Mouse (Mus musculus): ENCODE data around the gene Blm. TPM values are rescaled to one million over a fixed set of nuclear protein-coding genes. Genes with fewer than 3 reads are reported as not detected.

The Blm gene
- 26.8 and 27.1 TPM in 2 replicates for polyA plus RNA-seq (2015; fragmentation: Nextera tagmentation; extraction: Ambion mirVana)

DNA sequence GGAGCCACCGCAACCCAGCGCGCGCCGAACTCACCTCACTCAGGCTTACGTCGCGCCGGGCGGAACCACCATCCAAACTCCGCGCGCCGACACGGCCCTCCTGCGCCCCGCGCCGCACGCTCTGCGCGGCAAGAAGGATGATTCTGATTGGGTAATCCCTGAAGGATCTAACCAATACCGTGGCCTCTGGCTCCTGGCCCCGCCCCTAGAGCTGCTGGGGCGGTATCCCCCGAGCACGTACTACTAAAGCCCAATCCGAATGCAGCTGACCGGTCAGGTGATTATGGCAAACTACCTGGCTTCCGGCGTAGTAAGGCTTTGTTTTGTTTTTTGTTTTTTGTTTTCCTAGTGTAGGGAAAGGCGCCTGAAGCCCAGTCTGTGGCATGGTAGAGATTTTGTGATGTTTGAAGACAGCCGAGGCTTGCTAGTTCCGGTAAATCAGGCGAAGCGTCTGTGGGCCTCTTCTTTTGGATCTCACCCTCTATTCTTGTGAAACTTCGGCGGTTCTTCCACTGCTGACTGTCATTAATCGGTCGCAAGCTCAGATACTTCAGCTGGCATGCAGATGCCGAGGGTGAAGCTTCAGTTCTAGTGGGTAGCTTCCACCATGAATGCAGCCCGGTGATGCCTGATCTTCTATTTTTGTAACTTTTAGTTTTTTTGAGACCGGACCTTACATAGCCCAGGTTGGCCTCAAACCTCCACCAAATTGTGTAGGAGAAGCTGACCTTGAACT lies at the start of gene Blm:
TSS of gene Blm (minus strand) at position 111 of the 736 bp plus-strand sequence.
- ATAC-seq (replicated peaks; ENCODE audit: low FRiP score), result peak; percentile 100
- H3K4me3 ChIP-seq (replicated peaks), result peak within 1 kb of the TSS; percentile 75
- no peaks in the 10 kb centered on the region for H3K9me3 ChIP-seq (replicated peaks)
- peaks cover 11% of the 10 kb centered on the region for H3K4me1 ChIP-seq
- peak within 1 kb of the TSS; percentile 74 for H3K4me2 ChIP-seq
- H3K27ac ChIP-seq, result peak within 1 kb of the TSS; percentile 90
- no peaks in the 10 kb centered on the region for H3K36me3 ChIP-seq
- under 1% methylated on average over 43 of the region's 43 CpGs for WGBS
- peak within 1 kb of the TSS; percentile 76 for H3K9ac ChIP-seq
- H3K27me3 ChIP-seq, result no peaks in the 10 kb centered on the region

DNA sequence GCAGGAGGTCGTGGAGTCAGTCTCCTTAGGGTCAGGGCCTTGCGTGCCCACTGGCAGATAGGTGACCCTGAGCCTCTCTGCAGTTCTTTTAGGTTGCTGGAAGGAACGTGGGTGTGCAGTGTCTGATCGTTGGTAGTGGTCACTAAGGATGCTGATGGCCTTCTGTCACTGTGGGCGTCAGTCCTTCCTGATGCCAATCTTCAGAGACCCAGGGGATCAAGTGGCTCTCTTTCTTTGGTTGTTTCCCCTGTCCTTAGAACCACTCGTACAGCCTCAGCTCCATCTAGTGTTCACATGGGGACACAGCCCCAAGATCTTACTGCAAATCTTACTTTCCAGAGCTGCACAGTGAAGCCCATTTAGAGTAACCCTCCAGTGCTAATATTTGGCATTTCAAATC lies 49.1 kb upstream of the Blm start:
- 28% methylated on average over 6 of the region's 6 CpGs for WGBS
- Histone ChIP-seq H3K4me1 (peaks cover 50% of the 10 kb centered on the region), H3K27me3 (no peaks in the 10 kb centered on the region), H3K27ac (no peak overlapping the region), H3K4me3 (replicated peaks) (no peak overlapping the region), H3K9ac (no peak overlapping the region), H3K36me3 (peaks cover 6% of the 10 kb centered on the region), H3K4me2 (no peak overlapping the region), H3K9me3 (replicated peaks) (no peaks in the 10 kb centered on the region)
- no peak for ATAC-seq (replicated peaks; ENCODE audit: low FRiP score)

DNA sequence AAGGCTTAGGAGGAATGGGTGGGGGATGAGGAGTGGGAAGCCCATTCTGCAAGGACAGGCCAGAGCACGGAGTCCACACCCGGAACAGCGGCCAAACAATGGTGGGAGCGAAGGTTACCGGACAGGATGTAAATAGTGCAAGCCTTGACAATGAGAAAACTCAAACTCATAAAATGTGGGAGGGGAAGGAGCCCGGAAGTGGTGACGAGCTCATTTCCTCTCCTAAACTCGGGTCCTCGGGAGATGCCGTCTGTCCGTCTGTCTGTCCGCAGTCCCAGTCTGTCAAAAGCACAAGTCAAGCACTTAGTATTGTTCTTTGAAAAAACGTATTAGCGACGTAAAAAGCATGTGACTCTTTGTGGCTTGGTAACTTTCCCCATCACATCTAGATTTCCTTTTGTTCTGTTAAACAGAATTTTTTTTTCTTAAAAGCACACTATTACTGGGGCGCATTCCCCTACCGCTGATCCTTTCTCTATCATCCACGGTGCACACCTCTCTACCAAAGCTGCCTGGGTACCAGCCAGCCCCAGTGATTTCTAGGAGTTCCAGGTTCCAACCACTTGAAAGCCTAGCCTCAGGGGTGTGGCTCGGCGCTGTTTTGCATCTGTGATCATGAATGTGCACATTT lies 48.0 kb upstream of the Blm start:
- peak overlapping the region; percentile 52 for H3K4me2 ChIP-seq
- H3K4me1 ChIP-seq, result peaks cover 43% of the 10 kb centered on the region
- no peaks in the 10 kb centered on the region for H3K9me3 ChIP-seq (replicated peaks)
- ATAC-seq (replicated peaks; ENCODE audit: low FRiP score), result no peak
- H3K4me3 ChIP-seq (replicated peaks), result peak overlapping the region; percentile 18
- H3K27ac ChIP-seq, result peak overlapping the region; percentile 66
- H3K9ac ChIP-seq, result 0 out of 2 replicates have a peak overlapping the region, but pooled peaks have one; percentile 14
- 39% methylated on average over 20 of the region's 20 CpGs for WGBS
- H3K36me3 ChIP-seq, result no peaks in the 10 kb centered on the region
- H3K27me3 ChIP-seq, result no peaks in the 10 kb centered on the region

DNA sequence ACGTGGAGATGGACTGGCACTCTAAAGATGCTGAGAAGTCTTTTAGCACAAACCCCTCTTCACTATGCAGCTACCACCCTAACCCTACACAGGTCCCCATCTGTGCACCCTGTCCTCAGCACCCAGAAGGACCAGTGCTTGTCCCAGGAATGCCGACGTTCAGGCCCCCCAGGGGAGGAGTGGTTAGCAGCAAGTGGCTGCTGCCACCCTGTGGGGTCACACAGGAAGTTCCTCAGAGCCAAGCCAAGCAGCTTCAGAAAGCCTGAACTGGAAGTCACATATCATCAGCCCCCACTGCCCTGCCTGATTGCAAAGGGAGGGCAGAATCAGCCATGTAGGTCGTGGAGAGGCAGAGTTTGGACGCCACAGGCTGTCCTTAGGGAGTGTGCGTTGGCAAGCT lies 45.4 kb upstream of the Blm start:
- no peak overlapping the region for H3K27ac ChIP-seq
- ATAC-seq (replicated peaks; ENCODE audit: low FRiP score), result no peak
- H3K27me3 ChIP-seq, result no peaks in the 10 kb centered on the region
- no peak overlapping the region for H3K4me3 ChIP-seq (replicated peaks)
- peaks cover 22% of the 10 kb centered on the region for H3K4me1 ChIP-seq
- WGBS, result 29% methylated on average over 6 of the region's 6 CpGs
- no peak overlapping the region for H3K4me2 ChIP-seq
- no peaks in the 10 kb centered on the region for H3K36me3 ChIP-seq
- H3K9ac ChIP-seq, result no peak overlapping the region
- H3K9me3 ChIP-seq (replicated peaks), result no peaks in the 10 kb centered on the region

DNA sequence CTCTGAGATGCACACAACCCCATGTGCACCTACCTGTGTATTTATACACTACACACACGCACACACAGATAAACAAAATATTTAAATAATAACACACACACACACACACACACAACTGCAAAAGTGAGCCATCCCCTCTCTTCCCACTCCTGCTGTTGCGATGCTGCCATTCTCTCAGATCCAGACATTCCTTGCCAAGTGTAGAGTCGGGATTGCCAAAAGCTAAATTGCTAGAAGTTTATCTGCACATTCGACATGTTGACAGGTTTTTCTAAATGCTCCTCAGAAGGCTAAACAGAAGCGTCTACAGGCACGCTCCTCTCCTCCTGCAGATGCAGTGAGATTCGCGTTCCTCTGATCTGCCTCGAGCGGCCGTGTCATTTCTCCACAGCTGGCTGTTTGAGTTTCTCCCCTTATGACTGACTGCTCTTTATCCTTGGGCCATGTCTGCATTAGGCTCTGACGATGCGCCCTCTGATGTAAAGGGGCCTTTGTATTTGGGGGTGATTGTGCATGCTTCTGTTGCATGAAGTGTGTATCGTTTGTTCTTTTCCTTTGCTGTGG lies 42.6 kb upstream of the Blm start:
- H3K9ac ChIP-seq, result no peak overlapping the region
- H3K4me3 ChIP-seq (replicated peaks), result no peak overlapping the region
- no peak overlapping the region for H3K27ac ChIP-seq
- H3K4me2 ChIP-seq, result no peak overlapping the region
- WGBS, result 71% methylated on average over 14 of the region's 14 CpGs
- no peaks in the 10 kb centered on the region for H3K9me3 ChIP-seq (replicated peaks)
- ATAC-seq (replicated peaks; ENCODE audit: low FRiP score), result no peak
- peaks cover 9% of the 10 kb centered on the region for H3K4me1 ChIP-seq
- no peaks in the 10 kb centered on the region for H3K27me3 ChIP-seq
- H3K36me3 ChIP-seq, result no peaks in the 10 kb centered on the region

DNA sequence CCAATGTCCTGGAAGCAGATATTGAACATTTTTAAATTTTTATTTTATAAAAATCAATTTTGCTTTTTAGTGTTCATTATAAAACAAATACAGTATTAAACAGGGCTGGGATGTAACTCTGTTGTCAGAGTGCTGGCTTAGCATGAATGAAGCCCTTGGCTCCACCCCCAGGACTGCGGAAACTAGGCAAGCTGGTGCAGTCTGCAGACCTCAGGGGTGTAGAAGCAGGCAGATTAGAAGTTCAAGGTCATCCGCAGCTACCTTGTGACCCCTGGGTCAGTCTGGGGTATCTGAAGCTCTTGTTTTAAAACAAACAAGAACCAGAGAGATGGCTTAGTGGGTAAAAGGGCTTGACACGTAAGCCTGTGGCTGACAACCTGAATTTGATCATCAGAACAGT lies 41.7 kb upstream of the Blm start:
- Histone ChIP-seq H3K4me1 (peaks cover 5% of the 10 kb centered on the region; the same call in 1 of the 2 replicates), H3K9ac (no peak overlapping the region), H3K27ac (no peak overlapping the region), H3K36me3 (no peaks in the 10 kb centered on the region), H3K4me3 (replicated peaks) (no peak overlapping the region), H3K4me2 (no peak overlapping the region), H3K27me3 (no peaks in the 10 kb centered on the region), H3K9me3 (replicated peaks) (no peaks in the 10 kb centered on the region)
- 72% methylated on average over 3 of the region's 3 CpGs for WGBS
- no peak for ATAC-seq (replicated peaks; ENCODE audit: low FRiP score)

DNA sequence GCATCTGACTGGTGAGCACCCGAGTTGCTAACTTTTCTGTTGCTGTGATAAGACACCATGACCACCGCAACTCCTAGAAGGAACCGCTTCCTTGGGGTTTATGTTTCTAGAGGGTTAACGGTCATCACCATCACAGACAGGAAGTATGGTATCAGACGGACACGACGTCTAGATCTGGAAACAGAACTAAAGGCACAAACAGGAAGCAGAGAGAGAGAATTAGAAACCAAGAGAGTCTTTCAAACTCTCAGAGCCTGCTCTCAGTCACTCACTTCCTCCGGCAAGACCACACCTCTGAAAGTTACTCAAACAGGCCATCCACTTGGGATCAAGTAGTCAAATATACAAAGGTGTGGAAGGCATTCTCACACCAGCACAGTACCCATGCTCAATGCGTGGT lies 40.8 kb upstream of the Blm start:
- H3K4me2 ChIP-seq, result no peak overlapping the region
- 66% methylated on average over 9 of the region's 9 CpGs for WGBS

DNA sequence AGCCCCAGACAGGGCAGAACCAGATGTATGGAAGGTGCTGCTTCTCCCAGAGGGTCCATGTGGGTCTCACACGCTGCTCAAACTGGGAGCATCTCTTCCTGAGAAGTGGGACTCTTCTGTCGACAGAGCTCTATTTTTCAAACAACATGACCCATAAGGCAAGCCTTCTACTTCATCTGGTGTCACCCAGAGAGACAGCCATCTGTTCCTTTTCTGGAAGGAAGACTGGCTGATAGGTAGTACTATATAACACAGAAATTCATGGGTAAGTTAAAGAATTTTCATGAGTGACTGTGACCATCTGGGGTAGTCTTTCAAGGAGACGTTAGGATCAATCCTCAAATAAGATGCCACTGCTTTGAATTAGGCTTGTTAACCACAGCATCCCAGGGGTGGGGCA lies 38.2 kb upstream of the Blm start:
- Histone ChIP-seq H3K36me3 (no peaks in the 10 kb centered on the region), H3K4me3 (replicated peaks) (no peak overlapping the region), H3K4me2 (no peak overlapping the region), H3K9me3 (replicated peaks) (no peaks in the 10 kb centered on the region), H3K9ac (no peak overlapping the region), H3K4me1 (no peaks in the 10 kb centered on the region), H3K27ac (no peak overlapping the region), H3K27me3 (no peaks in the 10 kb centered on the region)
- WGBS, result 63% methylated on average over 3 of the region's 3 CpGs
- ATAC-seq (replicated peaks; ENCODE audit: low FRiP score), result no peak

More for the DNA sequence above, 40.8 kb upstream of the Blm start:
- ATAC-seq (replicated peaks; ENCODE audit: low FRiP score), result no peak
- peaks cover 5% of the 10 kb centered on the region; the same call in 1 of the 2 replicates for H3K4me1 ChIP-seq
- no peak overlapping the region for H3K27ac ChIP-seq
- no peaks in the 10 kb centered on the region for H3K27me3 ChIP-seq
- no peaks in the 10 kb centered on the region for H3K36me3 ChIP-seq
- H3K9me3 ChIP-seq (replicated peaks), result no peaks in the 10 kb centered on the region
- no peak overlapping the region for H3K9ac ChIP-seq
- no peak overlapping the region for H3K4me3 ChIP-seq (replicated peaks)

DNA sequence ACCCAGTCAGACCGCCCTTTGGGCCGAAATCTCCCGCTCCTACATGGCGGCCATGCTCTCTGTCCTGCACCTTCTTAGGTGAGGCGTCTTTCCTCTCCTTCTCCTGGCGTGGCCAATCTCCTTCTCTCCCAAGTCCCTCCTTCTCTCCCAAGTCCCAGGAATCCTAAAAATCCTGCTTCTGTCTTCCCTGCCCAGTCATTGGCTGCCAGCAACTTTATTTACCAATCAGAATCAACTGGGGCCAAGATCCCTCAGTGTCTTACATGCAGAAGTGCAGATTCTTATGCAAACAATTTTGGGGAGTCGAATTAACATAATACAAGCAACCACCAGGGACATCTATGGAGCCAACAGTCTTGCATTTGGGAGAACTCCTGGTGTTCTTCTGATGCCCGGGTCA lies 33.1 kb upstream of the Blm start:
- Histone ChIP-seq H3K9ac (no peak overlapping the region), H3K36me3 (no peaks in the 10 kb centered on the region), H3K27me3 (no peaks in the 10 kb centered on the region), H3K4me3 (replicated peaks) (no peak overlapping the region), H3K9me3 (replicated peaks) (no peaks in the 10 kb centered on the region), H3K4me2 (no peak overlapping the region), H3K4me1 (no peaks in the 10 kb centered on the region), H3K27ac (no peak overlapping the region)
- no peak for ATAC-seq (replicated peaks; ENCODE audit: low FRiP score)
- WGBS, result 83% methylated on average over 8 of the region's 8 CpGs

DNA sequence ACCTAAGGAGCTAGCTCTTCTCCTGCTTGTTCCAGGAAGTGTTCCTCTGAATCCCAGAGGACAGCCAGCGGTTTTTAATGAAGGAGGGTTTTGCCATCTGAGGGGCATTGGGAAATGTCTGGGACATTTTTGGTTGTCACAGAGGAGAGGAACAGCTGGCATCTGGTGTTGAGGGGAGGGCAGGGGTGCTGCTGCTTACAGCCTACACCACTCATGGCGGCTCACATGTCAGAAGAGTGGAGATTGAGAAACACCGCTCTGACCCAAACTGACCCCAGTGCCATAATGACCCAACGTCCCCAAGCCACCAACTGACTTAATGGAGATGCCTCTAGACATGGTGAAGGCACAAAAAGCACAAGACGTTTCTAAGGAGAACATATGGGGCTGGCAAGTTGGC lies 27.0 kb upstream of the Blm start:
- Histone ChIP-seq H3K4me2 (no peak overlapping the region), H3K4me3 (replicated peaks) (no peak overlapping the region), H3K27me3 (no peaks in the 10 kb centered on the region), H3K9ac (no peak overlapping the region), H3K36me3 (no peaks in the 10 kb centered on the region), H3K4me1 (peaks cover 7% of the 10 kb centered on the region; the same call in 1 of the 2 replicates), H3K9me3 (replicated peaks) (no peaks in the 10 kb centered on the region), H3K27ac (no peak overlapping the region)
- 57% methylated on average over 5 of the region's 5 CpGs for WGBS
- no peak for ATAC-seq (replicated peaks; ENCODE audit: low FRiP score)

DNA sequence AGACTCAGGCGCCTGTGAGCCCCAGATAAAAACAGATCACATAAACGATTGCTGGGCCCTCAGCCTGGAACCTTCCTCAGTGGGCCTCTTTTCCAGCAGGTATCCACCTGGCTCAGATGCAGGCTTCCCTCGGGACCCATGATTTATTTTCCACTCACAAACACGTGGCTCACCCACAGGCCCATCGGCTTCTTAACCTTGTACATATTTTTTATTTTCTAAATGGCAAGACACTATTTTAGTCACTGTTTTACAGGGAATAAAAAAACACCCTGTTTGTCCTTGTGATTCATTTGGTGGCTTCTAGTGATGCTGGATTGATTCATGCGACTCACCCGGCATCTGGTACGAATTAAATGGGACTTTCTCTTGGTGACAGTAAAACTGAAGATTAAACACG lies 26.4 kb upstream of the Blm start:
- Histone ChIP-seq H3K4me1 (peaks cover 7% of the 10 kb centered on the region; the same call in 1 of the 2 replicates), H3K9me3 (replicated peaks) (no peaks in the 10 kb centered on the region), H3K36me3 (no peaks in the 10 kb centered on the region), H3K4me2 (no peak overlapping the region), H3K9ac (no peak overlapping the region), H3K4me3 (replicated peaks) (no peak overlapping the region), H3K27ac (no peak overlapping the region), H3K27me3 (no peaks in the 10 kb centered on the region)
- no peak for ATAC-seq (replicated peaks; ENCODE audit: low FRiP score)
- 62% methylated on average over 9 of the region's 9 CpGs for WGBS

DNA sequence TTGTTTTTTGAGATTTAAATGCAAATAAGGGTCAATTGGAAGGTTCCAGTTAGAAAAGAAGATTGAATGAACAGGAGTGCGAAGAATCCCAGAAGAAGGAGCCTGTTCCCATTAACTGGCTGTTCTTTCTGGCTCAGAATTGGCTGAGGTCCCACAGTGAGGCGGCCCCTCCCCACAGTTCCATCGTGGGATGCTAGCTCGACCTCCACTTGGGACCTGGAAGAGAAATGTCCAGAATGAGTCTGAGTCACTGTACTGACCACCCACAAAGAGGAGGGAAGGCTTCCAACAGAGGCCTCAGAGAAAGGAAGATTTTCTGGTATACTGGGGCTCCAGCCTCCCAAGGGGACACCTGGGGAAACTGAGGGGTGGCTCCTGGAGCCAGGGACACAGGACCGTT lies 23.7 kb upstream of the Blm start:
- H3K4me3 ChIP-seq (replicated peaks), result no peak overlapping the region
- no peaks in the 10 kb centered on the region for H3K36me3 ChIP-seq
- no peak for ATAC-seq (replicated peaks; ENCODE audit: low FRiP score)
- H3K9me3 ChIP-seq (replicated peaks), result no peaks in the 10 kb centered on the region
- WGBS, result 60% methylated on average over 5 of the region's 5 CpGs
- no peak overlapping the region for H3K9ac ChIP-seq
- H3K4me1 ChIP-seq, result peaks cover 20% of the 10 kb centered on the region
- H3K27me3 ChIP-seq, result no peaks in the 10 kb centered on the region
- H3K4me2 ChIP-seq, result no peak overlapping the region
- H3K27ac ChIP-seq, result no peak overlapping the region
